Mouse (Mus musculus) adipose tissue, adult 10 weeks (tissue): ENCODE data around the gene Zfp207. TPM values are rescaled to one million over a fixed set of nuclear protein-coding genes. Genes with fewer than 3 reads are reported as not detected.

Experiments used
- polyA plus RNA-seq: library from polyadenylated mRNA; stranded (reverse); fragments of 350-450 nt; fragmentation: Illumina TruSeq; extraction: RNeasy Lipid Tissue Mini Kit (QIAGEN cat#74804); gene quantifications from one replicate; pipeline ENCODE4 v1.2.3, GENCODE M21; 2014; ENCODE audit warnings: low read depth, low replicate concordance

Gene Zfp207
- polyA plus RNA-seq, result 136 TPM

DNA sequence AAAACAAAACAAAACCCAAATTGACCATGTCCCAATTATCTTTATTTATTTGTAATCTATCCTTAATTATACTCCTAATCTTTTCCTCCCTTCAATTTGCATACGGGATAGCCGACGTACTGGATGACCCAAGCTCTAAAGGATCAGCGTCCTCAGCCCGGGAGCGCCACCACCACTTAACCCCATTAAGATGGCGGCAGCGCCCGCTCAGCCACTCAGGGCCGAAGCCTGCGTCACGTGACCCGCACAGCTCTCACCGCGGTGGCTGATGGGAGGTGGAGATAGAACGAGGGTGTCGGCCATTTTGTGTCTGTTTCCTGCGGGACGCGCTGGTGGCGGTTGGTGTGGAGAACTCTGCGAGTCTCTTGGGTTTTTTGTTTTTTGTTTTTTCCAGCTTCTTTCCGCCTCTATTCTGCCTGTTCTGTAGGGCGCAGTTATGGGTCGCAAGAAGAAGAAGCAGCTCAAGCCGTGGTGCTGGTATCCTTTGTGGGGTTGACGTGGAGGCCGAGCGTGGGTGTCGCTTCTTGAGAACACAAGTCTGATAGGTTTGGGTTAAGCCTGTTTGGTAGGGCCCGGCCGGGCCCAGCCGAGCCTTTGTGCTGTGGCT, at the start of gene Zfp207:
Zfp207 (plus strand) TSS at position 261 of the 607 bp plus-strand sequence.

DNA sequence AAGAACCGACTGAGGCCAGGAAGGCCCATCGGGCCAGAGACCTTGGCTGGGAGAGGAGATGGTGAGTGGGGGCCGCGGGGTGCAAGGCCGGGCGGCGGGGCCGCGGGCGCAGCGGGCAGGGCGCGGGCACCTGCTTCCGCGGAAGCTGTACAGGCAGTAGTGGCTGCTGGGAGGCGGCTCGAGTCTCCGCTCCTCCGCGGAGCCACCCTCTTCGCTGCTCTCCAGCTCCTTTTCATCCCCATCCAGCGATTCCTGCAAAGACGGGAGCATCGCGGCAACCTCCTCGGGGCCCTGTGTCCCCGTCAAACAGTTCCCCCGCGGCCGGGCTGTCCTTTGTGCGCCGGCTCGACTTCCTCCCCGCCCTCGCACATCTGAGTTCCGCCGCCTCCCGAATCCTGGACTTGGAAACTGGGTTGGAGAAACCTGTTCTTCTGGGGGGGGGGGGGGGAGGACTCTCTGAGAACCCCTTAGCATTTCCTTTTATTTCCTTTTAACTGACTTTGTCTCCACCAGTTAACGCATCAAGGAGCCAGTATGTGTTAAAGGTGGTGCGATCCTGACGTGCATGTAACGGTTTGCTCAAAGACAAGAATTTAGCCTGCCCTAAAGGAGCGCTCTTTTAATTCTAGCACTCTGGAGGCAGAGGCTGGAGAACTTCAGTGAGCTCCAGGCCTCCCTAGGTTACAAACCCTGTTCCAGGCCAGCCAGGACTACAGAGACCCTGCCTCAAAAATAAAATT, 5.2 kb upstream of the Zfp207 start, which contains the start of gene 5730455P16Rik:
5730455P16Rik (minus strand) TSS at position 323 of the 740 bp plus-strand sequence.

DNA sequence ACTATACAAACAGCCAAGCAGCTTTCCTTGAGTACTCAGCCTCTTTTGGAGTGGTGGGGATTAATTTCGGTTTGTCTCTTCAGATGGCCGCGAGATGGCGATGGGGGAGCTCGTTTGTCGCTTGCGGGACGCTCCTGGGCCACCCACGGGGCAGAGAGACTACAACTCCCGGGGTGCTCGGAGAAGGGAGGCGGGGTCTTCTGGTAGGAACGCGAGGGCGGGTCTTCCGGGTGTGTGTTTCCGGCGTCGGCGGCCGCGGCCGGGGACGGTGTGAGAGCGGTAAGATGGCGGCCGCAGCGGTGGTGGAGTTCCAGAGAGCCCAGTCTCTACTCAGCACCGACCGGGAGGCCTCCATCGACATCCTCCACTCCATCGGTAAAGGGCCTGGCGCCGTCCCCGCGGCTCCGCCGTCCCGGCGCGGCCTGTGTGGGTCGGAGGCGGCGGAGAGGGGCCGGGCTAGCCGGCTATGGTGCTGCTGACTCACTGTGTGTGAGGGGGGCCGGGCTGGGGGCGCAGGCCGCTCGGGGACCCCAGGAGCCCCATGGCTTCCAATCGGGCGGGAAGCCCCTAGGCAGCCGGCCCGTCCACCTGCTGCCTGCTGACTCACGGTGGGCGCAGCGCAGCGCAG, 45.4 kb downstream of the Zfp207 start, which contains the start of gene Psmd11:
Psmd11 (plus strand) TSS at position 235 of the 628 bp plus-strand sequence.

Other genes starting within 250 kb of the Zfp207 start
- gene Tefm, start 241.1 kb upstream of the Zfp207 start, polyA plus RNA-seq, result 13.2 TPM
- 13.5 TPM for gene Adap2, start 229.2 kb upstream of the Zfp207 start, polyA plus RNA-seq
- gene Rnf135, start 199.4 kb upstream of the Zfp207 start, polyA plus RNA-seq, result 10.5 TPM
- gene Rhot1, start 174.3 kb upstream of the Zfp207 start, polyA plus RNA-seq, result 29.7 TPM
- gene Rhbdl3, start 82.4 kb upstream of the Zfp207 start, polyA plus RNA-seq, result 4.6 TPM
- 13.1 TPM for gene 5730455P16Rik, start 5.2 kb upstream of the Zfp207 start, polyA plus RNA-seq
- 48.8 TPM for gene Psmd11, start 45.3 kb downstream of the Zfp207 start, polyA plus RNA-seq
- 1.3 TPM for gene Cdk5r1, start 93.7 kb downstream of the Zfp207 start, polyA plus RNA-seq